Mouse (Mus musculus) megakaryocyte, embryonic 14.5 days (primary cell): ENCODE measurements at regions not wholly inside any gene's neighbourhood (a gene's known extent, or its start where the extent isn't known, plus 50 kb on each side); places are given as distances from the start of the nearest gene placed in this dataset.

Experiments used
- FLI1 ChIP-seq: IDR thresholded peaks from 2 replicates; pipeline ENCODE4 v1.6.1; 2012; ENCODE audit warnings: low read length, inconsistent platforms, mixed read lengths
- GATA1 ChIP-seq: IDR thresholded peaks from 3 replicates; pipeline ENCODE4 v1.6.1; 2012; ENCODE audit warnings: mixed read lengths, low read length, inconsistent platforms, borderline replicate concordance

- TF ChIP-seq FLI1 (no peak), GATA1 (no peak)
Measured at GRCm38 (mm10) chr13:5480779-5481178, 380.5 kb upstream of the Klf6 start.
